Mouse (Mus musculus) small intestine, adult 2 months (tissue): ENCODE data around the gene Zfp523. TPM values are rescaled to one million over a fixed set of nuclear protein-coding genes. Genes with fewer than 3 reads are reported as not detected.

Experiments used
- H3K27ac ChIP-seq: fragments of 200-500 bp; 2 replicates; pipeline ENCODE4 v1.5.1; 2012; ENCODE audit warnings: low read depth, low read length, control low read depth, inconsistent platforms; ENCODE audit not compliant: insufficient read depth
- H3K27me3 ChIP-seq: fragments of 200-500 bp; 2 replicates; pipeline ENCODE4 v1.6.1; 2012; ENCODE audit warnings: mild to moderate bottlenecking, moderate library complexity, low read length, inconsistent platforms; ENCODE audit not compliant: control insufficient read depth, insufficient read depth
- H3K36me3 ChIP-seq: fragments of 200-500 bp; 2 replicates; pipeline ENCODE4 v1.6.1; 2012; ENCODE audit warnings: mild to moderate bottlenecking, low read length, control low read depth, inconsistent platforms; ENCODE audit not compliant: control insufficient read depth, insufficient read depth
- H3K4me1 ChIP-seq: fragments of 200-500 bp; 2 replicates; pipeline ENCODE4 v1.6.1; 2012; ENCODE audit warnings: low read length, inconsistent platforms, mixed read lengths; ENCODE audit not compliant: control insufficient read depth, insufficient read depth, insufficient read length
- H3K4me3 ChIP-seq: fragments of 200-500 bp; 2 replicates; pipeline ENCODE4 v1.5.1; 2012; ENCODE audit warnings: low read depth, mild to moderate bottlenecking, control low read depth, inconsistent platforms, low read length, moderate library complexity
- CTCF ChIP-seq: fragments of 200-500 bp; IDR thresholded peaks from 2 replicates; pipeline ENCODE4 v1.5.1; 2012; ENCODE audit warnings: low read depth, mild to moderate bottlenecking, control low read depth, inconsistent platforms, low read length, moderate library complexity, mixed read lengths; ENCODE audit not compliant: insufficient replicate concordance, insufficient read length; ENCODE audit errors: extremely low read depth
- POLR2A ChIP-seq: fragments of 200-500 bp; IDR thresholded peaks from 2 replicates; pipeline ENCODE4 v1.6.1; 2012; ENCODE audit warnings: low read depth, mild to moderate bottlenecking, control low read depth, inconsistent platforms, low read length, moderate library complexity
- WGBS: fragments of 180-500 bp; shearing (Covaris S2); methylation state at CpG from one replicate; pipeline ENCODE4 v1.1.7; 2018; 5-methylcytosine and 5-hydroxymethylcytosine counted together
- polyA plus RNA-seq: library from polyadenylated mRNA; depleted of rRNA; stranded (reverse); fragments of >200 nt; gene quantifications from 2 replicates; pipeline ENCODE4 v1.2.3, GENCODE M21; 2012; rRNA removed

Zfp523 gene
- polyA plus RNA-seq: 27.4 and 39.8 TPM in 2 replicates

- Histone ChIP-seq H3K27ac (peak within 1 kb of the TSS; percentile 68; the same call in 1 of the 2 replicates), H3K4me1 (peaks cover 4% of the 10 kb centered on the region; the same call in 1 of the 2 replicates), H3K27me3 (no peaks in the 10 kb centered on the region), H3K36me3 (no peaks in the 10 kb centered on the region), H3K4me3 (peak within 1 kb of the TSS; percentile 100)
- TF ChIP-seq CTCF: no peak
- peak; percentile 40; the same call in 1 of the 2 replicates for TF ChIP-seq POLR2A
- WGBS: 1% methylated on average over 80 of the region's 82 CpGs
Observed at GRCm38 (mm10) chr17:28176775-28177539, at the start of gene Zfp523. Zfp523 (plus strand) TSS chr17:28177129.

GRCm38 (mm10) chr17:28129796-28130195 is 47.1 kb upstream of the Zfp523 start:
- Histone ChIP-seq H3K4me1 (no peaks in the 10 kb centered on the region), H3K36me3 (no peaks in the 10 kb centered on the region), H3K27me3 (peaks cover 5% of the 10 kb centered on the region), H3K4me3 (no peak overlapping the region), H3K27ac (no peak overlapping the region)
- 82% methylated on average over 5 of the region's 5 CpGs for WGBS
- TF ChIP-seq POLR2A: no peak
- TF ChIP-seq CTCF: no peak

GRCm38 (mm10) chr17:28130391-28131125 is 46.4 kb upstream of the Zfp523 start:
- no peak overlapping the region for H3K27ac ChIP-seq
- no peaks in the 10 kb centered on the region for H3K4me1 ChIP-seq
- peaks cover 5% of the 10 kb centered on the region for H3K27me3 ChIP-seq
- WGBS: 47% methylated on average over 5 of the region's 5 CpGs
- H3K4me3 ChIP-seq: no peak overlapping the region
- no peaks in the 10 kb centered on the region for H3K36me3 ChIP-seq
- TF ChIP-seq CTCF (no peak), POLR2A (no peak)

GRCm38 (mm10) chr17:28131156-28131555 is 45.8 kb upstream of the Zfp523 start:
- Histone ChIP-seq H3K4me1 (no peaks in the 10 kb centered on the region), H3K36me3 (no peaks in the 10 kb centered on the region), H3K27me3 (peaks cover 5% of the 10 kb centered on the region), H3K27ac (no peak overlapping the region), H3K4me3 (no peak overlapping the region)
- TF ChIP-seq POLR2A (no peak), CTCF (no peak)

DNA sequence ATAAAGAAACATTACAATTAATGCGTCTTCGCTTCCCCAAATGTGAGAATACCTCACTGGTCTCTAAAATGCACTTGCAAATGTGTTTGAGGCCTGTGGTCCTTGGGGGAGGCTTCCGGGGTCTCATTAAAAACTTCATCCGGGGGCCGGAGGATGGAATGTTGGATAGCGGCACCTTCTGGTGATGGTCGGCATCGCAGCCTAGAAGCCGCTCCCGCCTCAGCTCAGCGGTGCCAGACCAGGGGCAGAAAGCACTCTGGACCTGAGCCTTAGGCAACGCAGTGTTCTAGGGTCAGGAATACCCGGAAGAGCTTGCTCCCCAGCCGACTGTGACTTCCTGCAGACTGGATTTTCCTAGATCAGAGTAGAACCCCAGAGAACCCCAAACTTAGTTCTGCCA is 43.7 kb upstream of the Zfp523 start:
- TF ChIP-seq CTCF (peak; percentile 76; the same call in 1 of the 2 replicates), POLR2A (no peak)
- 6% methylated on average over 14 of the region's 14 CpGs for WGBS
- no peak overlapping the region for H3K27ac ChIP-seq
- H3K4me3 ChIP-seq: no peak overlapping the region
- H3K4me1 ChIP-seq: no peaks in the 10 kb centered on the region
- H3K36me3 ChIP-seq: no peaks in the 10 kb centered on the region
- H3K27me3 ChIP-seq: peaks cover 7% of the 10 kb centered on the region

GRCm38 (mm10) chr17:28135496-28135895 is 41.4 kb upstream of the Zfp523 start:
- 50% methylated on average over 3 of the region's 3 CpGs for WGBS
- Histone ChIP-seq H3K4me1 (no peaks in the 10 kb centered on the region), H3K36me3 (no peaks in the 10 kb centered on the region), H3K4me3 (no peak overlapping the region), H3K27ac (no peak overlapping the region), H3K27me3 (peaks cover 7% of the 10 kb centered on the region)
- TF ChIP-seq CTCF: no peak
- no peak for TF ChIP-seq POLR2A

GRCm38 (mm10) chr17:28136266-28136665 is 40.7 kb upstream of the Zfp523 start:
- 35% methylated on average over 5 of the region's 5 CpGs for WGBS
- TF ChIP-seq POLR2A: no peak
- TF ChIP-seq CTCF: no peak
- Histone ChIP-seq H3K4me1 (no peaks in the 10 kb centered on the region), H3K36me3 (no peaks in the 10 kb centered on the region), H3K27me3 (peaks cover 13% of the 10 kb centered on the region), H3K4me3 (no peak overlapping the region), H3K27ac (no peak overlapping the region)
